Mouse (Mus musculus): ENCODE results near the gene Gcsh. TPM values are rescaled to one million over a fixed set of nuclear protein-coding genes. Genes with fewer than 3 reads are reported as not detected.

Gene Gcsh
- polyA plus RNA-seq, 1 experiment from 2014 or later = 233 TPM

- no peaks in the 10 kb centered on the region for H3K4me1 ChIP-seq (replicated peaks; ENCODE audit: insufficient read depth, low read length)
- WGBS = 91% methylated on average over 9 of the region's 9 CpGs
- no peak overlapping the region for H3K27ac ChIP-seq
- no peaks in the 10 kb centered on the region for H3K27me3 ChIP-seq (ENCODE audit: insufficient read depth, low read length)
- no peak overlapping the region for H3K4me2 ChIP-seq (ENCODE audit: low read length)
- ATAC-seq (replicated peaks; ENCODE audit: low FRiP score, low read depth) = no peak
- peaks cover 34% of the 10 kb centered on the region; the same call in 1 of the 2 replicates for H3K36me3 ChIP-seq (ENCODE audit: insufficient read depth, low read length)
- no peak for TF ChIP-seq CTCF (IDR thresholded peaks at IDR 0.05; ENCODE audit: low read depth)
- no peaks in the 10 kb centered on the region for H3K9me3 ChIP-seq (replicated peaks; ENCODE audit: low read length)
- H3K9ac ChIP-seq (ENCODE audit: low read depth, low read length) = no peak overlapping the region
- no peak for DNase-seq (ENCODE audit: low spot score)
- no peak overlapping the region for H3K4me3 ChIP-seq (replicated peaks; ENCODE audit: low read depth, low read length)
Observed at GRCm38 (mm10) chr8:116954415-116954814, 38.9 kb downstream of the Gcsh start.

- no peak overlapping the region for H3K27ac ChIP-seq
- no peak overlapping the region for H3K4me3 ChIP-seq (replicated peaks; ENCODE audit: low read depth, low read length)
- WGBS = 86% methylated on average over 8 of the region's 8 CpGs
- H3K4me2 ChIP-seq (ENCODE audit: low read length) = no peak overlapping the region
- ATAC-seq (replicated peaks; ENCODE audit: low FRiP score, low read depth) (no peak), DNase-seq (ENCODE audit: low spot score) (no peak)
- TF ChIP-seq CTCF (IDR thresholded peaks at IDR 0.05; ENCODE audit: low read depth) = no peak
- no peaks in the 10 kb centered on the region for H3K9me3 ChIP-seq (replicated peaks; ENCODE audit: low read length)
- H3K4me1 ChIP-seq (replicated peaks; ENCODE audit: insufficient read depth, low read length) = no peaks in the 10 kb centered on the region
- no peaks in the 10 kb centered on the region for H3K27me3 ChIP-seq (ENCODE audit: insufficient read depth, low read length)
- H3K36me3 ChIP-seq (ENCODE audit: insufficient read depth, low read length) = peaks cover 22% of the 10 kb centered on the region; the same call in 1 of the 2 replicates
- no peak overlapping the region for H3K9ac ChIP-seq (ENCODE audit: low read depth, low read length)
Observed at GRCm38 (mm10) chr8:116952428-116952827, 40.9 kb downstream of the Gcsh start.

GRCm38 (mm10) chr8:116951778-116952177 lies 41.6 kb downstream of the Gcsh start:
- Histone ChIP-seq H3K9ac (ENCODE audit: low read depth, low read length) (no peak overlapping the region), H3K4me3 (replicated peaks; ENCODE audit: low read depth, low read length) (no peak overlapping the region), H3K4me2 (ENCODE audit: low read length) (no peak overlapping the region), H3K36me3 (ENCODE audit: insufficient read depth, low read length) (peaks cover 15% of the 10 kb centered on the region; the same call in 1 of the 2 replicates), H3K27ac (no peak overlapping the region), H3K4me1 (replicated peaks; ENCODE audit: insufficient read depth, low read length) (no peaks in the 10 kb centered on the region), H3K27me3 (ENCODE audit: insufficient read depth, low read length) (no peaks in the 10 kb centered on the region), H3K9me3 (replicated peaks; ENCODE audit: low read length) (no peaks in the 10 kb centered on the region)
- WGBS = 83% methylated on average over 2 of the region's 2 CpGs
- TF ChIP-seq CTCF (IDR thresholded peaks at IDR 0.05; ENCODE audit: low read depth) = no peak
- DNase-seq (ENCODE audit: low spot score) (no peak), ATAC-seq (replicated peaks; ENCODE audit: low FRiP score, low read depth) (no peak)

- no peak overlapping the region for H3K27ac ChIP-seq
- peak; percentile 57; the same call in 1 of the 2 replicates for ATAC-seq (replicated peaks; ENCODE audit: low FRiP score, low read depth)
- H3K4me1 ChIP-seq (replicated peaks; ENCODE audit: insufficient read depth, low read length) = 0 out of 2 replicates have a peak, but pooled peaks cover 2% of the 10 kb centered on the region
- H3K4me3 ChIP-seq (replicated peaks; ENCODE audit: low read depth, low read length) = no peak overlapping the region
- no peaks in the 10 kb centered on the region for H3K9me3 ChIP-seq (replicated peaks; ENCODE audit: low read length)
- H3K36me3 ChIP-seq (ENCODE audit: insufficient read depth, low read length) = peaks cover 11% of the 10 kb centered on the region; the same call in 1 of the 2 replicates
- WGBS = 48% methylated on average over 5 of the region's 5 CpGs
- TF ChIP-seq CTCF (IDR thresholded peaks at IDR 0.05; ENCODE audit: low read depth) = no peak
- H3K4me2 ChIP-seq (ENCODE audit: low read length) = no peak overlapping the region
- H3K9ac ChIP-seq (ENCODE audit: low read depth, low read length) = no peak overlapping the region
- DNase-seq (ENCODE audit: low spot score) = peak; percentile 36
- no peaks in the 10 kb centered on the region for H3K27me3 ChIP-seq (ENCODE audit: insufficient read depth, low read length)
Observed at GRCm38 (mm10) chr8:116951369-116951768, 42.0 kb downstream of the Gcsh start.

- no peaks in the 10 kb centered on the region for H3K36me3 ChIP-seq (ENCODE audit: insufficient read depth, low read length)
- TF ChIP-seq CTCF (IDR thresholded peaks at IDR 0.05; ENCODE audit: low read depth) = no peak
- no peak overlapping the region for H3K27ac ChIP-seq
- 87% methylated on average over 7 of the region's 7 CpGs for WGBS
- H3K4me2 ChIP-seq (ENCODE audit: low read length) = no peak overlapping the region
- no peak for ATAC-seq (replicated peaks; ENCODE audit: low FRiP score, low read depth)
- H3K4me1 ChIP-seq (replicated peaks; ENCODE audit: insufficient read depth, low read length) = peaks cover 10% of the 10 kb centered on the region; the same call in 1 of the 2 replicates
- H3K9ac ChIP-seq (ENCODE audit: low read depth, low read length) = no peak overlapping the region
- H3K27me3 ChIP-seq (ENCODE audit: insufficient read depth, low read length) = no peaks in the 10 kb centered on the region
- no peaks in the 10 kb centered on the region for H3K9me3 ChIP-seq (replicated peaks; ENCODE audit: low read length)
- H3K4me3 ChIP-seq (replicated peaks; ENCODE audit: low read depth, low read length) = no peak overlapping the region
- no peak for DNase-seq (ENCODE audit: low spot score)
Observed at GRCm38 (mm10) chr8:116947589-116947988, 45.7 kb downstream of the Gcsh start.

- WGBS = 84% methylated on average over 6 of the region's 6 CpGs
- DNase-seq (ENCODE audit: low spot score) (no peak), ATAC-seq (replicated peaks; ENCODE audit: low FRiP score, low read depth) (no peak)
- Histone ChIP-seq H3K9ac (ENCODE audit: low read depth, low read length) (no peak overlapping the region), H3K9me3 (replicated peaks; ENCODE audit: low read length) (no peaks in the 10 kb centered on the region), H3K27me3 (ENCODE audit: insufficient read depth, low read length) (no peaks in the 10 kb centered on the region), H3K4me1 (replicated peaks; ENCODE audit: insufficient read depth, low read length) (peaks cover 10% of the 10 kb centered on the region; the same call in 1 of the 2 replicates), H3K4me3 (replicated peaks; ENCODE audit: low read depth, low read length) (no peak overlapping the region), H3K36me3 (ENCODE audit: insufficient read depth, low read length) (no peaks in the 10 kb centered on the region), H3K27ac (no peak overlapping the region), H3K4me2 (ENCODE audit: low read length) (0 out of 2 replicates have a peak overlapping the region, but pooled peaks have one; percentile 18)
- TF ChIP-seq CTCF (IDR thresholded peaks at IDR 0.05; ENCODE audit: low read depth) = no peak
Observed at GRCm38 (mm10) chr8:116946851-116947250, 46.5 kb downstream of the Gcsh start.
